Mouse (Mus musculus): Measurements from ENCODE around the gene Zcchc7.

DNA sequence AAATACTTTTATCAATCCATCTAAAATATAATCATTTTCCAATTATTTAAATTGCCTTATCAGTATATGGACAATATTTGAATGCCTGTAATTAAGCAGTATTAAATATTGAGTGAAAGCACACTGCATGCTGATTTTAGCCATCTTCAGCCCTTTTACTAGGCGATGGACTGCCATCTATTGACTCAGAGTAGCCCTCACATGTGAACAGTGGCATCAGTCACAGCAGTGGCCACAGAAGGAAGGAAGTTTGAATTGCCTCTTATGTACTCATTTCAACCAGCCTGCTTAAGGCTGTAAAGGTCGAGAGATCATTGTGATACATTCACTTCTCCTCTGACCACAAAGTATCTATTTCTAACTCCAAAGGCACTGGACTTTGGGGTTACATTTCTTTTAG, 154.4 kb downstream of the Zcchc7 start:
- TF ChIP-seq CTCF (IDR thresholded peaks at IDR 0.05; ENCODE audit: low read depth, low read length) (no peak), POLR2A (IDR thresholded peaks at IDR 0.05; ENCODE audit: insufficient read depth, low read length) (no peak), EP300 (IDR thresholded peaks at IDR 0.05; ENCODE audit: insufficient read depth, low read depth, low read length) (no peak)

Data from ES-Bruce4 (cell line).